Mouse (Mus musculus): ENCODE measurements around the gene Dhx33.

The Dhx33 gene

DNA sequence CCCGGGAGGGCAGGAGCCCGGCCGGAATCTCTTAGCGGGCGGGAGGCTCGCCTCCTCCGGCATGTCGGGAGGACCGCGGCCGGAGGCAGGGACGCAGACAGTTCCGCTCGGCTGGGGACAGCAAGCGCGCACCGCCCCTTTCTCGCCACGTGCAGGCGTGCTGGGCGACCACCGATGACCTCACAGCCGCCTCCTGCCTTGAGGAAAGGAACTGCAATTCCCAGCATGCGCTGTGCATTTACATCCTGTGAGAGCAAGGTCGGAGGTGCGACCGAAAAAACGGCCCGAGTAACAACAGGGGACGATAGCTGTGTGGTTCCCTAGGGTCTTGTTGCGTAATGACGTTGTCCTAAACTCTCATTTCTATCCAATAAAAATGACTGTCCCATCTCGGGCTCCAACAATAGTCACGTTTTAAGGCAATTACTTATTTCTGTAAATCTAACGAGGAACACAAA is at the start of gene Dhx33:
Gene Dhx33, minus strand, starts transcription at position 122 of the 458 bp plus-strand sequence.
- DNase-seq, result peak; percentile 94

DNA sequence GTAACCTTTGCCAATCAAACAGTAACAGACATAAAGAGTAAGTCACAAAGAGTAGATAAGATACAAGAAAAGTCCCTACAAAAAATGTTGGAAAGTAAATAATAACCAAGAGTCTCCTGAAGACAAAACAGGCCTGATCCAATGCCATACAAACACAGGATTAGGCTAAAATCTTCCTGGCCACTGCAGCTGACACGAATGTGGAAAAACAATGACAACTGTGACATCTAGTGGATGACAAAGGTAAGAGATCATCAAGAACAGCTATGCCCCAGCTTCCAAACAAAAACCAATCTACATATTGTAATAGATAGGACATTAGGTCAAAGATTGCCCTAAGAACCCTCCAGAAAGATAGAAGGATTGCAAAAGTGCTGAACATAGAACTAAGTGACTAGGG is 48.3 kb upstream of the Dhx33 start:
- DNase-seq, result no peak

DNA sequence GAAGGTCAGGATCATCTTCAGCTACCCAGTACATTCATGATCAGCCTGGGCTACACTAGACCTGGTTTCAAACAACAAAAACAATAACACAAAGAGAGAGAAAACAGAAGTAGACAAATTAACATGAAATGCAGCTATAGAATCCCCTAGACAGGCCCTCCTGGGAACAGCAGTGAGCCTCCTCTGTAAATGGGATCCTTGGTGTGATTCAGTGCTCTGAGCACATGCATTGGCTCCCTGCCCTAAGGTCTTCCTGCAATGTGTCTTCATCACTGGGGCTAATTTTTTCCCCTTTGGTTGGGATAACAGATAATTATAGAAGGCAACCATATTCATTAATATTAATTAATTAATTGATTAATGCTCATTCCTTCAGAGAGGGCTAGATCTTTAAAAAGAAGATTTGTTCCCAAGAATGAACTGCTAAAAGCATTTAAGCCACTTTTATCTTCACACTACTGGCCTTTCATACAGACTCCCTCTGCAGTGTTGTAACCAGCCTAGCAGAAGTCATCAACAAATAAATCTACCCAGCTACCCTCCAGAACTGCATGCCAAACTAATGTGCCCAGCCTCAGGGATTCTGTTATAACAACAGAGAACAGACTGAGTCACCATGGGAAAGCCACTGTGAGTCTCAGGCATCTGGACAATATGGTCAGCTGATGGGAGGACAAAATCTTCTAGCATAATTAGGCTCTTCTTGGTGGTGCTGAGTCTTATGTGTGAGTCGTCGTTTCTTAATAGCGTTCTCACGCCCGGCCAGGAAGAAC is 35.5 kb upstream of the Dhx33 start:
- DNase-seq, result no peak

DNA sequence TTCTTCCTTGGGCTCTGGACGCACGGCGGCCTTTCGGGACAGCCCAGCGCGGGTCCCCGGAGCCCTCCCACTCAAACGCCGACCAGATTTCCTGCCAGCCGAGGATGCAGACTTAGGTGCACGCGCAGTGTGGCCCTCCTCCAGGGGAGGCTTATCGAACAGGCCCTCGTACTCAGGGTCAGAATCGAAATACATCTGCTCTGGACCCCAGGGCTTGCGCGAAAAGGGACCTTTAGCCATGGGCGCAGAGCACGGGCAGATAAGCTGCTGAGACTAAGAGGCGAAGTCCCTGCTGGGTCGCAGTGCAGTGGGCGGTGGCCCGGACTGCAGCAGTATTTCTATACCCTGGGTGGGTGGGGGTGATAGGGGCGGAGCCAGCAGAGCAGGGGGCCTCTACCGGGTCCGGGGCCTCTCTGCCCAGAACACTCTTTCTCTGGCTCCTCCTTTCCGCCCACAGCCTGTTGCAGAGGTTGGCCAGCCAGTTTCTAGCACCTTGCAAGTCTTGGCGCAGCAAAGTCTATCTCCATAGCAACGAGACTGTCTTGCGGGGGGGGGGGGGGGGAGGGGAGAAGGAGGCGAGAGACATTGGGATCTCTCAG is 29.0 kb upstream of the Dhx33 start, which contains the start of gene 6330403K07Rik:
Gene 6330403K07Rik, minus strand, starts transcription at position 351 of the 599 bp plus-strand sequence.
- peak; percentile 69 for DNase-seq

DNA sequence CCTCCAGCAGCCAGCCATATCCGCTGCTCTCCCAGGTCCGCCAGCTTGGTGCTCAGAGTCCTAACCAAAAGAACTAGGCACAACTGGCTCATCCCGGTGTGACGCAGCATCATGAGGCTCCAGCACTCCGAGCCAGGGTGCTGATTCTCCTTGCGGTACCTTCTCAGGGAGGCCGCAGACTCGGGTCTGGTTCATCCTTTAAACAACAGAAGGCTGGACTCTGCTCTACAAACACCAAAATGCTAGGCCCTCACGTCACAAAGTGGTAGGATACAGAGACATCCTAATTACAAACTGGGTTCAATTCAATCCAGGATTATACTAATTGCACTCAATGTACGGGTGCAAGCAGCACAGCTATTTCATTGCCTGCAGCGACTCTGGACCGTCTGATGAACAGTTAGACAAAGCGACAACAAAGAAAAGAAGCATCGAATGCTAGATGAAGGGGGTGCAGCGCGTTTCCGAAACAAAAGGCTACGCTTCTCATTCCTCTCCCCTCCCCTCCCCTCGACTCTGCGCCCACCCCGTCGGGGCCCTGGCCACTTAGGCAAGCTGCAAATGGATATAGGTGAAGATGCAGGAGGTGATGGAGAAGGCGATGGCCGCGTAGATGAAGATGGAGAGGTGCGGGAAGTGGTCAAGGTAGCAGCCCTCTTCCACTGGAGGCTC is 28.4 kb upstream of the Dhx33 start:
- peak; percentile 9 for DNase-seq

DNA sequence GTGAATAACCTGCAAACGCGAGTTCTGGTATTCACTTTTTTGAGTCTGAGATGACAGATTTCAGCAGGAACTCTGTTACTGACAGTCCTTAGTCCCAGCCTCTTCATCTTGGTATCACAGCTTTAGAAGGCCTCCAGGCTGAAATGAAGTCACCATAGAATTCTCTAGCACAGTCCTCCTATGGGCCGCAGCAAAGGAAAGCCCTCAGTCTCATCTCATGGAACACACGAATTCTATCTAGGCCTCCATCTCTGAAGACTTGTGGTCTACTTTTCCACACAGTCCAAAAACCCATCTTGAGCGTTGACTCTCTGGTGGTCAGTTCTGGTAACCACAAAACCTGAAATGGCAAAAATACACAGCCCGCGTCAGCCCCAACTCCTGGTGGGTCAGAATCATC is 27.8 kb upstream of the Dhx33 start:
- DNase-seq, result no peak

DNA sequence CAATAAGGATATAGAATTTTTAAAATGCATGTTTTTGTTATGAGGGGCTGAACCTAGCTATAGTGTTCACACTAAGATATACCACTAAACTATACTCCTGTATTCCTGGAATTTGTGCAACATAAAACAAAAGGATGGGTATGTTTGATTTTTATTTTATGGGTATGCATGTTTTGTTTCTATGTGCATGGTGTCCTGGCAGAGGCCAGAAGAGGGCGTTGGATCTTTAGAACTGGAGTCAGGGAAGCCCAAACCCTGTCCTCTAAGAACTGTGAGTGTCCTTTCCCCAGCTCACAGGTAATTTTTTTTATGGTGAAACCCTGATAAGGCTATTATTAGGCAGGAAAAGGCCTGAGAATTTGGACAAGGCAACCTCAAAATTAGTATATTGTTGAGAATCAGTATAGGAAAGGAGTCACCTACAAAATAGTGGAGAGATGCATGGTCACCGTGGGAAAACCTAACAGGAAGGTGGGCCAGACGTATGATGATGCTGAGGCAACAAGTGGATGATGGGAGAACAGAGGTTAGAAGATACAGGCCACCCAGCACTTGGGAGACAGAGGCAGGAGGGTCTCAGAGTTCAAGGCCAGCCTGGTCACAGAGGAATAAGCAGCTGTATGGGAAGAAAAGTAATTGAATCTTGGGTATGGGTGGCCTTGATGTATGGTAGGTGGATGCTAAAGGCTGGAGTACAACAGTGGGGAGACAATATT is 25.3 kb upstream of the Dhx33 start:
- no peak for DNase-seq

DNA sequence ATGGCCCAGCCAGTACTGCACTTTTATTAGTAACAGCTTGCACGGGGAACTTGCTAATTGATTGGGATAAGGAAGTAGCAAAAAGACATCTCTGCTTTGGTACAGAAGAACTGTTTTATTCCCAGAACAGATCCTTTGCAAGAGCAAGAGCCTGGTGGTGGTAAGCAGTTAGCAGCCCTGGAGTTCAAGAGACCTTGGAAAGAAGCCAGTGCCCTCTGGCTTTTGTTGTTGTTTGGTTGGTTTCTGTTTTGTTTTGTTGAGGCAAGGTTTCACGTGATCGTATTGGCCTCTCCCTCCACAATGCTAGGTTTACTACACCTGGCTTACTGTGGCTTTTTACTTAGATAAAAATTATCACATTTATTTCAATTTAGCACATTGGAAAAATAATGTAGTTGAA is 24.0 kb upstream of the Dhx33 start:
- no peak for DNase-seq

DNA sequence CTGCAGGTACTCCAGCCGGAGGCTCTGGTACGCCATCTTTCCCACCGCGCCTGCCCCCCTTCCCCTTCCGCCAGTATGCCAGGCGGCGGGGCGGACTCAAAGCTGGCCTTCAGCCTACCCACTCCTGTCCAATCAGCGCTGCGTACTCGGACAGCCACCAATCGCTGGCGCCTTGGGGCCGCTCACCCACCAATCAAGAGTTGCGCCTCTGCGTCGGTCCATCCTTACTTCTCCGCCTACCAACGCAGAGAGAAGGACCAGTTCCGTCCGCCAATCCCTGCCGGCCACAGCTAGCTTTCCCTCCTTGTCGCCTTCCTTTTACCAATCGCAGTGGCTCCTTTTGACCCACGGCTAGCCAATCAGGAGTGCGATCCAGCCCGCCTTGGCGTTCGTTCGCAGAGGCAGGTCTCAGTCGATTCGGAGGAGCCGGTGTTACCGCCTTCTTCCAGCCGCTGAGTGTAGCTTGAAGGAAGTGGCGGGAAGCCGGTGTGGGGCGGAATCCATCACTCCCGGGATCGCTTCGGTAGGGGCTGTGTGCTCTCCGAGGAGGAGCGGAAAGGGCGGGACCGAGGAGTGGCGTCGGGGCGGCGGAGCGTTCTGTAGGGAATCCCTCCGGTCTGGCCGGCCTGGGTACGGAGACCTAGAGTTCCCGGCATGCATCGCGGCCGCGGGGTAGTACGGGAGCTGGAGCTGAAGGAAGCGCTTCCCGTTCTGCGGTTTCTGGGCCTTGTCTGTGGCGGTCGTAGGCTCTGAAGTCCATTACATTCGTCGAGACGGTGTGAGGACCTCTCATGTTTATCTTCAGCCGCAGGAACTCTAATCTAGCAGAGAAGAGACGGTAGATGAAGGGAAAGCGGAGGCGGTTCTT is 15.2 kb upstream of the Dhx33 start, which contains the start of the genes Mis12 and Derl2:
Gene Mis12, plus strand, starts transcription at position 411 of the 868 bp plus-strand sequence.
Gene Derl2, minus strand, starts transcription at position 641 of the 868 bp plus-strand sequence.
- DNase-seq, result peak; percentile 98

DNA sequence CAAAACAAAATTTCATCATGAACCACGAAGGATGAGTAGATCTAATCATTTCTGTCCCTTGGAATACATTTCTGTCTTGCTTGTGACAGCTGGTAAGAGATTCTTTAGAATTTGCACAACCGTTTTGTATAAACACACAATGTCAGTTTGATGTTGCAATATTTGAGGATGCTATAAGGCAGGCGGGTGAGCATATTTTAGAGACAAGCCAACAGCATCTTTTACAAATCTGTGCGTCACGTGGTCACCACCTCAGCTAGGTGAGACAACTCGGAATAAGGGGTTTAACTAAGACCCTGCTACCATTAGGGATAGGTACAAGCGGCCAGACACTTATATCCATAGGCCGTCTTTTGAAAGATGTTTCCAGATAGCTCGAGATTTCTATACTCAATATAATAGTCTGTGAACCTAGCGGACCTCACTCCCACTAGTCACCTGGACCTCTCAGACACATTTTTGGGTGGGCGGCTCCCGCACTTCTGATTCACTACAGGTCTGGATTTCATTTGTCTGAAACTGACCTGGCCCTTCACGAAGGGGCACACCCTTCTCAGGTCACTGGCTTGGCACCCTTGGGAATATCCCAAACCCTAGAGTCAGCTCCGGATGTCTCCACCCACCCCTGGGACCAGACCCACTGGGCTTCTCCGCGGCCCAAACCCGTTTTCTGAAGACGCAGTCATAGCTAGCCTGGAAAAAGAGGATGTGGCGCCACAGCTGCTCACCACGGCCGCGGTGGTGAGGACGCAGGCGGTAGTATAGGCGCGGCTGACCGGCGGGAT is 14.4 kb upstream of the Dhx33 start:
- DNase-seq, result no peak

DNA sequence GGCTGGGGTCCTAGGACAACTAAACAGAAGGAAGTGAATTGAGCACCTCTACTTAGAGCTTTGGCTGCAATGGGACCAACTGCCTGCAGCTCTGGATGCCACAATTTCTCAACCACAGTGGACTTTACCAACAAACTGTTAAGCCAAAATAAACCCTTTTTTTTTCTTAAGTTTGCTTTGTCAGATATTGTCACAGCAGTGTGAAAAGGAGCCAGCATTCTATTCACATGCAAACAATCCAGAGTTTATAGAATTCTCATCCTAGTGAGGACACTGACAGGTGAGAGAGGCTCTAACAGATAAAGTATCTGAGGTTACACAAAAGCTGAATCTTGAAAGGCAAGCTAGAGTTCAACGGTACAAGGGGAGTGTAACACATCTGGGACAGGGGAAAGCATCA is 12.8 kb upstream of the Dhx33 start:
- no peak for DNase-seq

DNA sequence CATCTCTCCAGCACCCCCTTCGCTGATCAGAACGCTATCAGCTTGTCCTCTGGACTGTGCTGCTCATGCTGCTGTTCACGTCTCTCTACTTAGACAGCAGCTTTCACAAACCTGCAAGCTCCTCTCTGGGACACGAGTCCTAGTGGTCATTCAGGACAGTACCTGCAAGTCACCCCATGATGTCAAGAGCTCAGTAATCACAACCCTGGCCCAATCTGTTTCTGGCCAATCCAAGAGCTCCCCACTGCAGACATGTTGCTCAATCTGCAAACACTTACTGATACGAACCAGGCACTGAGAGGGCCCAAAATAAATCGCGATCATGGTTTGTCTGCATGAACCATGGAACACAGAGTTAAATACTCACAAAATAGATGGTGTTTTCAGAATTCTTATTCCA is 8.5 kb upstream of the Dhx33 start:
- peak; percentile 29 for DNase-seq

DNA sequence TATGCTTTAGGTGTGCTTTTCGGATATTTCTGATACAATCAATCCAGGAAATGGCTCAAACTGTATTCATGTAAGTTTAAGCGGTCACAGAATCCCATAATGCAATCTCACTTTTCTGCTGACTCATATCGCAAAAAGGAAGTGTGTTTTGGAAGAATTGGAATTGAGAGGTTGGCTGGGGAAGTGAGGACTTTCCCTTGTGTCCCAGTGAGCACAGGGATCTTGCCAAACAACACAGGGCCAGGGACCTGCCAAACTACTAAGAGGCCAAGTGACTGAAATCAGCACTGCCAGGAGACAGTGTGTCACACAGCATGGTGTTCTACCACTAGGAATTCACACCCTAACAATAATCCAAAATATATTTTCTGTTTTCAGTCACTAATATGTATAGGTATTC is 4.1 kb upstream of the Dhx33 start:
- DNase-seq, result no peak

DNA sequence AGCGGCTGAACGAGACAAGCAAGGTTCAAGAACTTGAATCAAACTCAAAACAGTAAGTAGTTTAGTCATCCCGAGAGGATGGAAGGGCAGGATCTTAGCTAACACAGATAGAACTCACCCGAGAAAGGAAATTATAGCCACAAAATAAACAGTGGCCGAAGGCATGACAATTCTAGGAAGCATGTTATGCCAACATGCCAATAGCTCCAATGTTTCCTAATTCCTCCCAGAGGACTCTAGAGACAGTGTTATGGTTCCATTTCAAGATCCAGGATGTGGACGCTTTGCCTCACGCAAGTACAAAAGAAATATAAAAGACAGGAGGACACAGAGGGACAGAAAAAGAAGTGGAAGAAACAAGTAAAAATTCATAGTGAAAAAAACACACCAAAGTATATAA is 3.6 kb upstream of the Dhx33 start:
- no peak for DNase-seq

DNA sequence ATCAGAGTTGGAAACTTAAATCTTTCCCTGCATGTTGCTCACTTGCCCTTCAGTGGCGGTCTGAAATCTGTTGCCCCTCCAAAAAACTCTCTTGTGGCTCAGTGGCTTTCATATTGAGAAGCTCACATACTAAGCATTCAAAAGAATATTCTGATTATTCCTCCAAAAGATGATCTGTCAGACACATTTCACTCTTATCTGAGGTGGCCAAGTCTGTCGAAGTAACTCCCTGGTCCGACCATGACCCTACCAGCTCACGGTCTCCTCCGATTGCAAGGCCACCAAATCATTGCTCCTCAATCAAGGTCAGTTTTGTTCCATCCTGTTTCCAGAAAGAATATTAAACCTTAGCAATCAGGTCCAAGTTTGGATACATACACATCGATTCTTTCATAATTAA is 2.8 kb upstream of the Dhx33 start:
- no peak for DNase-seq

DNA sequence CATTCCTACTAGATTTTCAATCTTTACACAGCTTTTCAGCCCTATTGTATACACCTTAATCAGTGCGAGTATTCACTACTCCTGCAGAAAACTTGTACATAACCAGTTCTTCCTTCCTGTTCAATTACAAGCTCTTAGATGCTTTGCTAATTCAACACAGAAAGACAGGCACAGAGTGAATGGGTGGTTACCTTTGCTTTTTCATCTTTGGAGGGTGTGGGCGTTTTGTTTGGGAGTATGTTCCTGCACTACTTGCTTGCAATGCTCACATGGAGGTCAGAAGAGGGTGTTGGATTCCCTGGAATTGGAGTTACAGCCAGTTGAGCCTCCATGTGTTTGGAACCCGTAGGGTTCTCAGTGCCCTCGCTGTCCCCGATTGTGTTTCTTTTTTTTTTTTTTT is 809 bp upstream of the Dhx33 start:
- no peak for DNase-seq

DNA sequence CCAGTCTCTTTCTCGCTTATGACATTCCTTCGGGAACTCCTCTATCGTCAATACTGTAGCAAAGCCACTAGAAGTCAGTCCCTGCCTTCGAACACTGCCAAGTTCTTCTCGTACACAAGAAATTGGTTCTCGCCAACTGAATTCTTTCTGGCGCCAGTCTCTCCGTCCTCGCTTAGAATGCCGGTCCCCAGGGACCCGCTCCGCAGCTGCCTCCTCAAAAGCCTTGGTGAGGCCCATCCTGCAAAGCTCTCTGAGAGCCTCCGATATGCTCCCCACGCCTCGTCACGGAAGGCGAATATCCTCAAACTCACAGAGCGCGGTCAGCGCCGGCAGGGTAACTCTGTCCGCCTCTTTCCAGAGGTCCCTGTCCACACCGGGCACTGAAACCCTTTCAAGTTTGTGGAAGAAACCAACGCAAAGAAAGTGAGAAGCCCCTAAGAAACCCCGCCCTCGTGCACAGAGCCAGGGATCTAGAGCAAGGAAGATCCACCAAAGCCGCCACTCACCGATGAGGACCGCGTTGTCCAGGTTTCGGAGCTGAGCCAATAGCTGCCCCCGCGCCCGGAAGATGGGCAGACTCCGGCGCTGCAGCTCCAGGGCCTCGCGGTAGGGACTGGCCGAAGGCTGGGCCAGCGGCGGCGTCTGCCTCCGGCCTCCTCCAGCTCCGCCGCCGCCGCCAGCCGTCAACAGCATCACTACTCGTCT is 474 bp downstream of the Dhx33 start:
- DNase-seq, result peak; percentile 69

DNA sequence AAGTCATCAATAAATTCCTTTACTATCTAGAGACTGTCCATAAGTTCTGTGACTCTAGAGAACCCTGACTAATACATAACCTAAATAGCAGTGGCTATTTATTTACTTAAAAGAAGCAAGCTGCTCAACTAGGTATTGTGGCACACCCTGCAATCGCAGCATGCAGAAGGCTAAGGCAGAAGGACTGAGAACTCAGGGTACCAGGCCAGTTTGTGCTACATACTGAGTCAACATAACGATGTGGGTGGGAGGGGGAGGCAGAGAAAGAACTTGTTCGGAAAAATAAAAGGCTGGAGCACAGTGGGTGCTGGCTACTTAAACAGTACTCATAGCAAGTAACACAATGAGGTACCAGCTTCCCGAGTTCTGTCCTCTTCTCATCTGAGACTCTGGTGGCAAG is 3.1 kb downstream of the Dhx33 start:
- DNase-seq, result no peak

DNA sequence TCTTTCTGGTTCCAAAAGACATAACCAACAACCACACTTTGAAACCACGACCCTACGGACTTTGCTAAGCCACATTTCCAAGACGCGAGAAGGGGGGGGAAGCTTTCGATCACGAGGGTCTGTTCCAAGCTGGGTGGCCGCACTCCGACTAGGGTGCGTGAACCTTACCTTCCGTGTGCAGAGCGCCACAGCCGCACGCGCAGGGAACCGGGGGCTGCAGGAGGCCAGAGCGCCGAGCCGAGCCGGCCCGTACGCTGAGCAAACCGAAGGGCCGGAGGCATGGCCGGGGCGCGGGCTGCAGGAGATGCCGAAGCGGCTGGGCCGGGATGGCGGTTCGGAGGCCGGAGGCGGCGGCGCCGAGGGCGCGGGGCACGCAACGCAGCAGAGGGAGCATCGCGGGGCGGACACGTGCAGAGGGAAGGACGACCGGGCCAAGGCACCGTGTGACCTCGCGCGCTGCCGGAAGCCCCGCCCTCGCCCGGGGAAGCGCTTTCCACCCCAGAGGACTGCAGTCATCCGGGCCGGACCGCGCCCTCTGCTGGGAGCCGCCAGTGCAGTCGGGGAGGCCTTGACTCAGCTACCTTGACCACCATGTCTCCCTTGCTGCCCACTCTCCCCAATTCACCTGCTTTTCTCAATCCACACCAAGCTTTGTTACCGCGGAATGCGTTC is 21.5 kb downstream of the Dhx33 start, which contains the start of gene C1qbp:
Gene C1qbp, minus strand, starts transcription at position 470 of the 672 bp plus-strand sequence.
- DNase-seq, result peak; percentile 95

DNA sequence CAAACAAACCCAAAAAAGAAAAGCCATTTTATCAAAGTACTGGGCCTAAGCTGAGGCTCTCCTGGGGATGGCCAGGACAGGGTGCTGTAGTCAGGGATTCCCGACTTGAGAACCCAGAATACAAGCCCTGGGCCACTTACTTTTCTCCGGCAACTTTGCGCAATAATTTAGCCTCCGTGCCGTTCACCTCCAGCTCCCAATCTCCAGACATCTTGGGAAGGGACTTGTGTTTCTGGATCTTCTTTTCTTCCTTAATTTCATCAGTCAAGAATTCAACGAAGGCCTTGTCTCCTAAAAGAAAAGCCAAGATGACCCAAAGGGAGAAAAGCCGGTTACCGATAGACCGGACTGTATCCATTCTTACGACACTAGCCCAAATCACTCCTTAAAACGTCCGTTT is 22.2 kb downstream of the Dhx33 start:
- no peak for DNase-seq

Data from liver (tissue).